Mouse (Mus musculus) olfactory bulb, adult 2 months (tissue): ENCODE measurements around the gene Mrpl34.
A peak's percentile ranks its signal among the peaks of the same experiment; 100 is the strongest.

Experiments
- CTCF ChIP-seq: fragments of 200-500 bp; IDR thresholded peaks from 2 replicates; pipeline ENCODE4 v1.5.1; 2012; ENCODE audit warnings: low read depth, mild to moderate bottlenecking, low read length, moderate library complexity; ENCODE audit not compliant: insufficient read depth
- POLR2A ChIP-seq: fragments of 200-500 bp; IDR thresholded peaks from 2 replicates; pipeline ENCODE4 v1.6.1; 2012; ENCODE audit warnings: mild to moderate bottlenecking, low read depth, low read length, moderate library complexity; ENCODE audit not compliant: insufficient read depth

- no peak for TF ChIP-seq CTCF
- 0 out of 2 replicates have a peak, but pooled peaks have one; percentile 35 for TF ChIP-seq POLR2A
Observed at GRCm38 (mm10) chr8:71507589-71508104, 42.9 kb downstream of the Mrpl34 start.
